Mouse (Mus musculus) C2C12 (cell line): Measurements from ENCODE around the gene Mink1. TPM values are rescaled to one million over a fixed set of nuclear protein-coding genes. Genes with fewer than 3 reads are reported as not detected.

Experiments
- H3K27me3 ChIP-seq: one replicate; pipeline ENCODE4 v1.6.1; 2011; ENCODE audit not compliant: control insufficient read depth, insufficient read depth, insufficient read length
- H3K36me3 ChIP-seq: one replicate; pipeline ENCODE4 v1.6.1; 2011; ENCODE audit not compliant: control insufficient read depth, insufficient read depth
- H3K4me3 ChIP-seq: one replicate; pipeline ENCODE4 v1.5.1; 2011; ENCODE audit warnings: mild to moderate bottlenecking, control low read depth; ENCODE audit not compliant: poor library complexity, insufficient read depth, severe bottlenecking
- H3K79me2 ChIP-seq: one replicate; pipeline ENCODE4 v1.6.1; 2011; ENCODE audit not compliant: control insufficient read depth, insufficient read depth
- H3K79me3 ChIP-seq: one replicate; pipeline ENCODE4 v1.6.1; 2011; ENCODE audit warnings: low read depth, control low read depth
- H3ac ChIP-seq: one replicate; pipeline ENCODE3; 2011; ENCODE audit warnings: low read depth; ENCODE audit not compliant: control insufficient read depth, insufficient read length
- CEBPB ChIP-seq: IDR thresholded peaks from one replicate; pipeline ENCODE4 v1.6.1; 2011; ENCODE audit warnings: low read depth, mild to moderate bottlenecking, control low read depth, moderate library complexity
- CTCF ChIP-seq: IDR thresholded peaks from one replicate; pipeline ENCODE4 v1.5.1; 2011; ENCODE audit not compliant: control insufficient read depth, insufficient read depth, insufficient read length
- FOSL1 ChIP-seq: IDR thresholded peaks from one replicate; pipeline ENCODE4 v1.8.0; 2011; ENCODE audit warnings: mild to moderate bottlenecking, low read length; ENCODE audit not compliant: poor library complexity, insufficient read depth, severe bottlenecking
- MAX ChIP-seq: IDR thresholded peaks from one replicate; pipeline ENCODE4 v1.6.1; 2011; ENCODE audit warnings: mild to moderate bottlenecking, control low read depth
- MYOD1 ChIP-seq: IDR thresholded peaks from one replicate; pipeline ENCODE4 v1.6.1; 2011; ENCODE audit warnings: low read depth; ENCODE audit not compliant: control insufficient read depth, insufficient read length
- MYOG ChIP-seq: IDR thresholded peaks from one replicate; pipeline ENCODE4 v1.6.1; 2011; ENCODE audit not compliant: control insufficient read depth, insufficient read length; ENCODE audit errors: extremely low read depth
- USF1 ChIP-seq: IDR thresholded peaks from one replicate; pipeline ENCODE4 v1.6.1; 2011; ENCODE audit warnings: low read depth, mild to moderate bottlenecking, control low read depth, moderate library complexity
- polyA plus RNA-seq: library from polyadenylated mRNA; unstranded; fragments of >200 nt; fragmentation: generic; extraction: Trizol; gene quantifications from one replicate; pipeline ENCODE4 v1.2.1, GENCODE M21; 2012; ENCODE audit warnings: missing spikeins

Gene Mink1
- polyA plus RNA-seq, 1 experiment = 34.5 TPM

- no peaks in the 10 kb centered on the region for H3K79me3 ChIP-seq
- no peak within 1 kb of the TSS for H3K4me3 ChIP-seq
- no peaks in the 10 kb centered on the region for H3K79me2 ChIP-seq
These were observed 76.1 kb downstream of the Mink1 start, which contains the start of gene Gp1ba for GRCm38 (mm10) chr11:70638714-70639278. Gene Gp1ba, plus strand, starts transcription at chr11:70639122.

GRCm38 (mm10) chr11:70639976-70640375, 77.3 kb downstream of the Mink1 start:
- Histone ChIP-seq H3K79me2 (peaks cover 8% of the 10 kb centered on the region), H3ac (no peak overlapping the region), H3K4me3 (no peak overlapping the region), H3K79me3 (no peaks in the 10 kb centered on the region), H3K27me3 (no peaks in the 10 kb centered on the region), H3K36me3 (peaks cover 18% of the 10 kb centered on the region)
- TF ChIP-seq MYOG (no peak), MAX (no peak), MYOD1 (no peak), USF1 (no peak), CTCF (no peak), FOSL1 (no peak)

More at GRCm38 (mm10) chr11:70638714-70639278, 76.1 kb downstream of the Mink1 start, which contains the start of gene Gp1ba:
- TF ChIP-seq FOSL1 (no peak), MAX (no peak), USF1 (peak; percentile 29)
- Histone ChIP-seq H3K27me3 (no peaks in the 10 kb centered on the region), H3ac (no peak within 1 kb of the TSS), H3K36me3 (peaks cover 7% of the 10 kb centered on the region)

GRCm38 (mm10) chr11:70641241-70641640, 78.6 kb downstream of the Mink1 start:
- TF ChIP-seq CEBPB = no peak
- TF ChIP-seq MAX = no peak
- no peak for TF ChIP-seq FOSL1
- no peak for TF ChIP-seq MYOD1
- TF ChIP-seq USF1 = no peak
- no peak overlapping the region for H3ac ChIP-seq

GRCm38 (mm10) chr11:70643051-70643450, 80.4 kb downstream of the Mink1 start:
- Histone ChIP-seq H3K4me3 (no peak overlapping the region), H3K79me3 (peaks cover 11% of the 10 kb centered on the region), H3K27me3 (no peaks in the 10 kb centered on the region), H3K36me3 (peaks cover 25% of the 10 kb centered on the region), H3K79me2 (peaks cover 32% of the 10 kb centered on the region), H3ac (no peak overlapping the region)
- TF ChIP-seq USF1 = no peak

More at GRCm38 (mm10) chr11:70641241-70641640, 78.6 kb downstream of the Mink1 start:
- Histone ChIP-seq H3K36me3 (peaks cover 23% of the 10 kb centered on the region), H3K27me3 (no peaks in the 10 kb centered on the region), H3K79me2 (peaks cover 21% of the 10 kb centered on the region), H3K4me3 (no peak overlapping the region), H3K79me3 (peaks cover 8% of the 10 kb centered on the region)

GRCm38 (mm10) chr11:70644564-70645103, 82.0 kb downstream of the Mink1 start:
- Histone ChIP-seq H3ac (no peak overlapping the region), H3K79me2 (peaks cover 48% of the 10 kb centered on the region), H3K4me3 (no peak overlapping the region), H3K79me3 (peaks cover 16% of the 10 kb centered on the region), H3K27me3 (no peaks in the 10 kb centered on the region), H3K36me3 (peaks cover 41% of the 10 kb centered on the region)
- TF ChIP-seq USF1 (no peak), CEBPB (no peak), FOSL1 (no peak), CTCF (no peak), MYOD1 (no peak), MAX (no peak), MYOG (no peak)

GRCm38 (mm10) chr11:70645461-70646258, 83.0 kb downstream of the Mink1 start:
- Histone ChIP-seq H3K79me3 (peaks cover 26% of the 10 kb centered on the region), H3K27me3 (no peaks in the 10 kb centered on the region), H3K79me2 (peaks cover 58% of the 10 kb centered on the region), H3K36me3 (peaks cover 52% of the 10 kb centered on the region), H3K4me3 (peak overlapping the region; percentile 92), H3ac (peak overlapping the region; percentile 94)
- TF ChIP-seq CEBPB (no peak), USF1 (no peak), MAX (no peak), MYOG (no peak), CTCF (no peak), FOSL1 (no peak), MYOD1 (no peak)
